ENCODE assay signal across 8 mouse cellular contexts in genomic region chr7:28825686-28826401, GRCm38 (mm10). TPM values are rescaled to one million over a fixed set of nuclear protein-coding genes. Genes with fewer than 3 reads are reported as not detected.
A peak's percentile ranks its signal among the peaks of the same experiment; 100 is the strongest.
DNase-seq lines count a peak whose midpoint lies in the region; ATAC-seq lines count a peak whose summit lies in the region.

No protein-coding gene starts in this region.

- H3K9ac ChIP-seq in neural tube, embryonic 11.5 days (ENCODE audit: low read length): peak overlapping the region; percentile 58
- H3K9ac ChIP-seq in embryonic facial prominence, embryonic 14.5 days (ENCODE audit: low read depth, low read length): peak overlapping the region; percentile 70
- peak overlapping the region; percentile 61 for H3K9ac ChIP-seq in hindbrain, embryonic 12.5 days
- H3K9ac ChIP-seq in liver, embryonic 13.5 days: peak overlapping the region; percentile 75
- H3K9ac ChIP-seq in neural tube, embryonic 12.5 days: peak overlapping the region; percentile 56

- no peaks in the 10 kb centered on the region for H3K27me3 ChIP-seq in neural tube, embryonic 11.5 days (ENCODE audit: control insufficient read depth, insufficient read depth, low read length)
- H3K27me3 ChIP-seq in embryonic facial prominence, embryonic 14.5 days (replicated peaks; ENCODE audit: control insufficient read depth, insufficient read depth, low read length): no peaks in the 10 kb centered on the region
- H3K27me3 ChIP-seq in hindbrain, embryonic 12.5 days: no peaks in the 10 kb centered on the region
- H3K27me3 ChIP-seq in liver, embryonic 13.5 days: no peaks in the 10 kb centered on the region
- no peaks in the 10 kb centered on the region for H3K27me3 ChIP-seq in neural tube, embryonic 12.5 days (replicated peaks)

- peaks cover 14% of the 10 kb centered on the region for H3K36me3 ChIP-seq in neural tube, embryonic 11.5 days (ENCODE audit: control insufficient read depth, insufficient read depth, low read length)
- H3K36me3 ChIP-seq in embryonic facial prominence, embryonic 14.5 days (ENCODE audit: control insufficient read depth, insufficient read depth, low read length): peaks cover 44% of the 10 kb centered on the region
- H3K36me3 ChIP-seq in hindbrain, embryonic 12.5 days: peaks cover 36% of the 10 kb centered on the region
- H3K36me3 ChIP-seq in liver, embryonic 13.5 days: peaks cover 44% of the 10 kb centered on the region
- H3K36me3 ChIP-seq in neural tube, embryonic 12.5 days: peaks cover 29% of the 10 kb centered on the region

- H3K4me2 ChIP-seq in neural tube, embryonic 11.5 days (ENCODE audit: low read depth): peak overlapping the region; percentile 58
- peak overlapping the region; percentile 53 for H3K4me2 ChIP-seq in embryonic facial prominence, embryonic 14.5 days (ENCODE audit: low read depth, low read length)
- H3K4me2 ChIP-seq in hindbrain, embryonic 12.5 days (replicated peaks): peak overlapping the region; percentile 52
- H3K4me2 ChIP-seq in liver, embryonic 13.5 days: peak overlapping the region; percentile 67
- H3K4me2 ChIP-seq in neural tube, embryonic 12.5 days (replicated peaks): peak overlapping the region; percentile 62

- no peaks in the 10 kb centered on the region for H3K9me3 ChIP-seq in neural tube, embryonic 11.5 days (ENCODE audit: control insufficient read depth, low read length)
- no peaks in the 10 kb centered on the region for H3K9me3 ChIP-seq in embryonic facial prominence, embryonic 14.5 days (ENCODE audit: control insufficient read depth, low read length)
- no peaks in the 10 kb centered on the region for H3K9me3 ChIP-seq in hindbrain, embryonic 12.5 days (replicated peaks)
- H3K9me3 ChIP-seq in liver, embryonic 13.5 days (replicated peaks): no peaks in the 10 kb centered on the region
- H3K9me3 ChIP-seq in neural tube, embryonic 12.5 days: no peaks in the 10 kb centered on the region

- no peak for ATAC-seq in neural tube, embryonic 11.5 days (ENCODE audit: insufficient read depth, low FRiP score, low TSS enrichment)
- ATAC-seq in embryonic facial prominence, embryonic 14.5 days (ENCODE audit: low read depth): no peak; the same call in 1 of the 2 replicates
- ATAC-seq in hindbrain, embryonic 12.5 days (ENCODE audit: low FRiP score): no peak
- peak; percentile 44; the same call in 1 of the 2 replicates for ATAC-seq in liver, embryonic 13.5 days (ENCODE audit: low read depth)
- no peak for ATAC-seq in neural tube, embryonic 12.5 days (ENCODE audit: low FRiP score, low read depth)

- H3K27ac ChIP-seq in neural tube, embryonic 11.5 days (ENCODE audit: low read depth, low read length): no peak overlapping the region
- H3K27ac ChIP-seq in embryonic facial prominence, embryonic 14.5 days (replicated peaks; ENCODE audit: low read depth, low read length): peak overlapping the region; percentile 91
- H3K27ac ChIP-seq in hindbrain, embryonic 12.5 days: peak overlapping the region; percentile 78; the same call in 1 of the 2 replicates
- H3K27ac ChIP-seq in liver, embryonic 13.5 days: peak overlapping the region; percentile 76
- no peak overlapping the region for H3K27ac ChIP-seq in neural tube, embryonic 12.5 days

- intact Hi-C loops in left cerebral cortex, postnatal 36 days (cut with DNase I): loop anchor here (2.0 kb wide), 3 partner anchors 15 to 41 kb away; no protein-coding TSS in a partner anchor

- H3K4me1 ChIP-seq in neural tube, embryonic 11.5 days (ENCODE audit: control insufficient read depth, insufficient read depth, low read length): peaks cover 3% of the 10 kb centered on the region
- no peaks in the 10 kb centered on the region for H3K4me1 ChIP-seq in embryonic facial prominence, embryonic 14.5 days (ENCODE audit: control insufficient read depth, insufficient read depth, low read length)
- peaks cover 13% of the 10 kb centered on the region for H3K4me1 ChIP-seq in hindbrain, embryonic 12.5 days
- H3K4me1 ChIP-seq in liver, embryonic 13.5 days (replicated peaks): peaks cover 61% of the 10 kb centered on the region
- H3K4me1 ChIP-seq in neural tube, embryonic 12.5 days: peaks cover 7% of the 10 kb centered on the region

- H3K4me3 ChIP-seq in neural tube, embryonic 11.5 days (ENCODE audit: low read depth, low read length): peak overlapping the region; percentile 39
- peak overlapping the region; percentile 50 for H3K4me3 ChIP-seq in embryonic facial prominence, embryonic 14.5 days (ENCODE audit: low read depth, low read length)
- peak overlapping the region; percentile 46 for H3K4me3 ChIP-seq in hindbrain, embryonic 12.5 days
- H3K4me3 ChIP-seq in liver, embryonic 13.5 days (replicated peaks): peak overlapping the region; percentile 62
- H3K4me3 ChIP-seq in neural tube, embryonic 12.5 days: peak overlapping the region; percentile 43

- no peak for DNase-seq in neural tube, embryonic 11.5 days (ENCODE audit: low spot score)
- DNase-seq in neural tube, embryonic 10.5 days (ENCODE audit: extremely low spot score, low spot score): no peak
- no peak for DNase-seq in embryonic facial prominence, embryonic 14.5 days (ENCODE audit: low spot score)
- DNase-seq in liver, embryonic 13.5 days: no peak
- no peak for DNase-seq in left cerebral cortex, postnatal 36 days (ENCODE audit: low spot score in 2 of 2)
- no peak for DNase-seq in cerebellum, adult 8-10 months

- WGBS in neural tube, embryonic 11.5 days: 68% methylated on average over 11 of the region's 11 CpGs
- WGBS in embryonic facial prominence, embryonic 14.5 days: 51% methylated on average over 11 of the region's 11 CpGs
- WGBS in hindbrain, embryonic 12.5 days: 62% methylated on average over 11 of the region's 11 CpGs
- WGBS in liver, embryonic 13.5 days (ENCODE audit: insufficient replicate concordance): 39% methylated on average over 11 of the region's 11 CpGs
- 63% methylated on average over 11 of the region's 11 CpGs for WGBS in neural tube, embryonic 12.5 days

RNA-seq across cellular contexts. Expression of gene Ech1, which starts 0.8 kb away (rescaled TPM):
- polyA plus RNA-seq in neural tube, embryonic 11.5 days (2014; fragmentation: Nextera tagmentation; extraction: Ambion mirVana): 88.7 and 90.9 TPM in 2 replicates
- 183 and 202 TPM in 2 replicates for polyA plus RNA-seq in embryonic facial prominence, embryonic 14.5 days (2014; fragmentation: Nextera tagmentation; extraction: Ambion mirVana)
- polyA plus RNA-seq in hindbrain, embryonic 12.5 days (2016; fragmentation: Nextera tagmentation; extraction: Ambion mirVana): 84.7 and 87.8 TPM in 2 replicates
- polyA plus RNA-seq in liver, embryonic 13.5 days (2015; fragmentation: Nextera tagmentation; extraction: Ambion mirVana): 74.5 and 77.7 TPM in 2 replicates
- polyA plus RNA-seq in neural tube, embryonic 12.5 days (2016; fragmentation: Nextera tagmentation; extraction: Ambion mirVana): 82.2 and 89.2 TPM in 2 replicates
- total RNA-seq in left cerebral cortex, postnatal 36 days (2021): 10 to 100 TPM; 45.0 to 47.8 TPM

RNA-seq across cellular contexts. Expression of gene Lgals4, which starts 7.8 kb away (rescaled TPM):
- polyA plus RNA-seq in neural tube, embryonic 11.5 days (2014; fragmentation: Nextera tagmentation; extraction: Ambion mirVana): 1.5 and 1.8 TPM in 2 replicates
- 3.4 and 4.1 TPM in 2 replicates for polyA plus RNA-seq in embryonic facial prominence, embryonic 14.5 days (2014; fragmentation: Nextera tagmentation; extraction: Ambion mirVana)
- 5.0 and 5.1 TPM in 2 replicates for polyA plus RNA-seq in hindbrain, embryonic 12.5 days (2016; fragmentation: Nextera tagmentation; extraction: Ambion mirVana)
- polyA plus RNA-seq in liver, embryonic 13.5 days (2015; fragmentation: Nextera tagmentation; extraction: Ambion mirVana): 1.6 and 3.1 TPM in 2 replicates
- polyA plus RNA-seq in neural tube, embryonic 12.5 days (2016; fragmentation: Nextera tagmentation; extraction: Ambion mirVana): 4.6 and 4.9 TPM in 2 replicates
- 1 to 10 TPM; 1.2 to 5.0 TPM for total RNA-seq in left cerebral cortex, postnatal 36 days (2021)

RNA-seq across cellular contexts. Expression of gene Hnrnpl, which starts 17.5 kb away (rescaled TPM):
- polyA plus RNA-seq in neural tube, embryonic 11.5 days (2014; fragmentation: Nextera tagmentation; extraction: Ambion mirVana): 320 and 326 TPM in 2 replicates
- polyA plus RNA-seq in embryonic facial prominence, embryonic 14.5 days (2014; fragmentation: Nextera tagmentation; extraction: Ambion mirVana): 180 and 182 TPM in 2 replicates
- polyA plus RNA-seq in hindbrain, embryonic 12.5 days (2016; fragmentation: Nextera tagmentation; extraction: Ambion mirVana): 297 and 345 TPM in 2 replicates
- 130 and 154 TPM in 2 replicates for polyA plus RNA-seq in liver, embryonic 13.5 days (2015; fragmentation: Nextera tagmentation; extraction: Ambion mirVana)
- 264 and 338 TPM in 2 replicates for polyA plus RNA-seq in neural tube, embryonic 12.5 days (2016; fragmentation: Nextera tagmentation; extraction: Ambion mirVana)
- 100 to 1,000 TPM; 414 to 415 TPM for total RNA-seq in left cerebral cortex, postnatal 36 days (2021)

RNA-seq across cellular contexts. Expression of gene Rinl, which starts 37.1 kb away (rescaled TPM):
- polyA plus RNA-seq in neural tube, embryonic 11.5 days (2014; fragmentation: Nextera tagmentation; extraction: Ambion mirVana): 2.6 and 2.8 TPM in 2 replicates
- polyA plus RNA-seq in embryonic facial prominence, embryonic 14.5 days (2014; fragmentation: Nextera tagmentation; extraction: Ambion mirVana): 2.7 and 3.0 TPM in 2 replicates
- 2.2 and 2.7 TPM in 2 replicates for polyA plus RNA-seq in hindbrain, embryonic 12.5 days (2016; fragmentation: Nextera tagmentation; extraction: Ambion mirVana)
- polyA plus RNA-seq in liver, embryonic 13.5 days (2015; fragmentation: Nextera tagmentation; extraction: Ambion mirVana): 10.8 and 12.0 TPM in 2 replicates
- polyA plus RNA-seq in neural tube, embryonic 12.5 days (2016; fragmentation: Nextera tagmentation; extraction: Ambion mirVana): 2.8 TPM in 2 replicates
- 1 to 10 TPM; 2.3 to 3.1 TPM for total RNA-seq in left cerebral cortex, postnatal 36 days (2021)

RNA-seq across cellular contexts. Expression of gene Lgals7, which starts 37.8 kb away (rescaled TPM):
- polyA plus RNA-seq in neural tube, embryonic 11.5 days (2014; fragmentation: Nextera tagmentation; extraction: Ambion mirVana): 0.66 and 1.9 TPM in 2 replicates
- 27.3 and 53.0 TPM in 2 replicates for polyA plus RNA-seq in embryonic facial prominence, embryonic 14.5 days (2014; fragmentation: Nextera tagmentation; extraction: Ambion mirVana)
- polyA plus RNA-seq in hindbrain, embryonic 12.5 days (2016; fragmentation: Nextera tagmentation; extraction: Ambion mirVana): 3.1 and 3.5 TPM in 2 replicates
- 0.44 TPM in 1 of 2 replicates, not detected in the other for polyA plus RNA-seq in liver, embryonic 13.5 days (2015; fragmentation: Nextera tagmentation; extraction: Ambion mirVana)
- polyA plus RNA-seq in neural tube, embryonic 12.5 days (2016; fragmentation: Nextera tagmentation; extraction: Ambion mirVana): 2.1 and 3.0 TPM in 2 replicates
- not detected for total RNA-seq in left cerebral cortex, postnatal 36 days (2021)

Comparison
In these comparisons a context has a peak if more than half of its experiments do, and no peak if none do; other contexts are left out.
1. H3K27ac ChIP-seq: peak in embryonic facial prominence, embryonic 14.5 days (single experiment), hindbrain, embryonic 12.5 days (single experiment) and liver, embryonic 13.5 days (single experiment); none in neural tube, embryonic 11.5 days (single experiment) and neural tube, embryonic 12.5 days (single experiment).
2. Peak in every context shown above with its lines, with median percentiles within 50 percentile points of each other: H3K4me2 ChIP-seq, H3K4me3 ChIP-seq and H3K9ac ChIP-seq.